In the genomic region with DNA sequence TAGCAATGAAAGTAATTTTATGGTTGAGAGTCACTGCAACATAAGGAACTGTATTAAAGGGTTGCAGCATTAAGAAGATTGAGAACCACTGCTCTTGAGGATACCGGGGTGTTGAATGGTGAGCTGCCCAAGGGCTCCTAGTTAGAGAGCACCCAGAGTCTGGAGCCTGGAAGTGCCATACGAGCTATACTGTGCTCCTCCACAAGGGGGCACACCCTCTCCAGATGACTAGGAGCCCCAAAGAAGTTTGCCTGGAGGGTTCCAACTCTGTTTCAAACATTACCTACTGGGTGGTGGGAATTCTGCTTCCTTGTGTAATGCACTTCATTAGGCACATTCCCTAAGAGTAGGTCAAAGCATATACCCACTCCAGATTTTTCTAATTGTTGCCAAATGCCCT, we compare ENCODE assay signal across 9 mouse cellular contexts.
DNase-seq lines count a peak whose midpoint lies in the region; ATAC-seq lines count a peak whose summit lies in the region.
"Had no signal": no experiment of that assay in that cellular context is flagged by ENCODE, and none has a peak within 500 bp of the region (broad histone marks: within the 10 kb centered on the region; RNA-seq: fewer than 3 reads in every experiment).

No protein-coding gene starts in this region.

- no peaks in the 10 kb centered on the region for H3K9me3 ChIP-seq in midbrain, embryonic 11.5 days (ENCODE audit: control insufficient read depth, low read length)
- no peaks in the 10 kb centered on the region for H3K9me3 ChIP-seq in midbrain, embryonic 15.5 days
- H3K9me3 ChIP-seq: midbrain, embryonic 12.5 days had no signal

- H3K9ac ChIP-seq in midbrain, embryonic 11.5 days (ENCODE audit: low read length), result no peak overlapping the region
- H3K9ac ChIP-seq in midbrain, embryonic 15.5 days, result no peak overlapping the region
- H3K9ac ChIP-seq: midbrain, embryonic 12.5 days had no signal

- H3K27ac ChIP-seq in midbrain, embryonic 11.5 days (ENCODE audit: low read depth, low read length), result no peak overlapping the region
- H3K27ac ChIP-seq in midbrain, embryonic 15.5 days, result no peak overlapping the region
- H3K27ac ChIP-seq: midbrain, embryonic 12.5 days had no signal

- no peak overlapping the region for H3K4me2 ChIP-seq in midbrain, embryonic 11.5 days
- H3K4me2 ChIP-seq in midbrain, embryonic 15.5 days, result no peak overlapping the region
- H3K4me2 ChIP-seq: midbrain, embryonic 12.5 days had no signal

- ATAC-seq in midbrain, embryonic 11.5 days (ENCODE audit: low FRiP score), result no peak
- ATAC-seq in midbrain, embryonic 15.5 days (replicated peaks), result no peak
- no peak for ATAC-seq in inflammation-experienced regulatory T-cells, adult 6 months

- H3K4me1 ChIP-seq in midbrain, embryonic 11.5 days (ENCODE audit: control insufficient read depth, insufficient read depth, low read length), result 0 out of 2 replicates have a peak, but pooled peaks cover 5% of the 10 kb centered on the region
- H3K4me1 ChIP-seq in midbrain, embryonic 15.5 days, result peaks cover 26% of the 10 kb centered on the region

- no peak overlapping the region for H3K4me3 ChIP-seq in midbrain, embryonic 11.5 days (ENCODE audit: low read depth, low read length)
- H3K4me3 ChIP-seq in midbrain, embryonic 15.5 days, result no peak overlapping the region
- H3K4me3 ChIP-seq: midbrain, embryonic 12.5 days had no signal

- no peaks in the 10 kb centered on the region for H3K36me3 ChIP-seq in midbrain, embryonic 11.5 days (ENCODE audit: control insufficient read depth, insufficient read depth, low read length)
- no peaks in the 10 kb centered on the region; the same call in 1 of the 2 replicates for H3K36me3 ChIP-seq in midbrain, embryonic 15.5 days (replicated peaks)
- H3K36me3 ChIP-seq: midbrain, embryonic 12.5 days had no signal

- 34% methylated on average over 2 of the region's 2 CpGs for WGBS in midbrain, embryonic 11.5 days
- 32% methylated on average over 2 of the region's 2 CpGs for WGBS in midbrain, embryonic 15.5 days

- H3K27me3 ChIP-seq in midbrain, embryonic 11.5 days (ENCODE audit: control insufficient read depth, insufficient read depth, low read length), result no peaks in the 10 kb centered on the region
- H3K27me3 ChIP-seq in midbrain, embryonic 15.5 days (replicated peaks), result no peaks in the 10 kb centered on the region

- peak; percentile 91 for DNase-seq in midbrain, embryonic 11.5 days (ENCODE audit: low spot score, missing footprints)
- peak; percentile 2 for DNase-seq in T-cell, adult 2 months (ENCODE audit: low spot score)
- peak; percentile 78 to 85 for DNase-seq in cerebellum, adult 18-20 months
- peak; percentile 73 for DNase-seq in gastrocnemius, postnatal 10 days
- peak; percentile 62 for DNase-seq in left cerebral cortex, adult 11 months (ENCODE audit: low spot score)
- peak; percentile 76 for DNase-seq in right cerebral cortex, postnatal 14 days

Comparison
In these comparisons a context has a peak if more than half of its experiments do, and no peak if none do; other contexts are left out.
1. DNase-seq: peak in every context shown above with its lines; median percentile 91 in midbrain, embryonic 11.5 days; 82 in cerebellum, adult 18-20 months; 76 in right cerebral cortex, postnatal 14 days; 73 in gastrocnemius, postnatal 10 days; 62 in left cerebral cortex, adult 11 months; 2 in T-cell, adult 2 months.